Mouse (Mus musculus) cerebral cortex, adult 2 months (tissue): ENCODE measurements around the gene Abca16.

ENCODE experiments used
- WGBS: fragments of 180-500 bp; shearing (Covaris S2); methylation state at CpG from one replicate; pipeline ENCODE4 v1.1.7; 2018; 5-methylcytosine and 5-hydroxymethylcytosine counted together

Abca16 gene

DNA sequence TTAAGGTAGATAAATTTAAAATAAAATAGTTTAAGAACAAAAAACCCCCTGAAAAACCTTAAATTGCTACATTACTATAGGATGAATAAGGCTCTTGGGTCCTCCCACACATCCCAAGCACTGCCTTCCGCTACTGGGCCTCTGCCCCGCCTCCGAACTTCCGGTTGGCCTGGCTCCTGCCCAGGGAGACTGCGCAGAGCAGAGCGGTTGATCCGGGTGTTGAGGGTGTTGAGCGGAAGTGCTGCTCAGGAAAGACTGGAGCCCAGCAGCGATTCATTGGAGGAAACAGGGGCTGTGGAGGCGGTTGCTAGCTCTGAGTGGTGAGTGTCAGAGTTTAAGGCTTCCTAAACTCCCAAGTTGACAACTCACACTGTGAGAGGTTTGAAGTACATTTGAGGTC is at the start of gene Abca16:
Gene Abca16 (plus strand): TSS at position 201 of the 400 bp plus-strand sequence.
- 75% methylated on average over 10 of the region's 10 CpGs for WGBS

DNA sequence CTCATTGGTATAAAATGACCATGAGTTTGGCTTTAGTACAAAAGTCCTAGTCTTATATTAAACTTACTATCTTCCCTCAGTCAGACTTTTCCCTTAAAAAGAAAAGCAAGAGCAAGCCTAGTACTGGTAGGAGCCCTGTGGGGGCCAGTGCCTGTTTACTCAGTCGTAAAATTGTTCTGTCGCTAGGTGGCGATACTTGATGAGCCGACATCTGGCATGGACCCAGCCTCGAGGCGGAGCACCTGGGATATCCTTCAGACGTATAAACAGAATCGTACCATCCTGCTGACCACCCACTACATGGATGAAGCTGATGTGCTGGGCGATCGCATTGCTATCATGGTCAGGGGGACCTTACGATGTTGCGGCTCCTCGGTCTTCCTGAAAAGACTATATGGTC is 48.3 kb upstream of the Abca16 start:
- WGBS: 44% methylated on average over 13 of the region's 13 CpGs

DNA sequence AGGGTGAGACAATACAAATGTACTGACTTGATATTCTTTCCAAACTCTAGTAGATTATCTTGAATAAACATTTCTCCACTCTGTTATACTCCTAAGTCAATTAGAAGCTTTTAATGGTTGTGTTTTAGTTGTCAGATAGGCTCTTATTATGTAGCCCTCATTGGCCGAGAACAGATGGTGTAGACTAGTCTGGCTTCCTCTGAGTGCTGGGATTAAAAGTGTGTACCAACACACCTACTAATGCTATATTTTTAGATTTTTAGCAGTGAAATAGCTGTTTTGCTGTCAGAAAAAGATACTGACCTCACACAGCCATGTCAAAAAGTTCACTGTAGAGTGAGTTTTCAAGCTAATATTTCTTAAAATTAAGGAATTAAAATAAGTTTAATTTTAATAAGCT is 2.9 kb downstream of the Abca16 start:
- 80% methylated on average over 1 of the region's 1 CpGs for WGBS

DNA sequence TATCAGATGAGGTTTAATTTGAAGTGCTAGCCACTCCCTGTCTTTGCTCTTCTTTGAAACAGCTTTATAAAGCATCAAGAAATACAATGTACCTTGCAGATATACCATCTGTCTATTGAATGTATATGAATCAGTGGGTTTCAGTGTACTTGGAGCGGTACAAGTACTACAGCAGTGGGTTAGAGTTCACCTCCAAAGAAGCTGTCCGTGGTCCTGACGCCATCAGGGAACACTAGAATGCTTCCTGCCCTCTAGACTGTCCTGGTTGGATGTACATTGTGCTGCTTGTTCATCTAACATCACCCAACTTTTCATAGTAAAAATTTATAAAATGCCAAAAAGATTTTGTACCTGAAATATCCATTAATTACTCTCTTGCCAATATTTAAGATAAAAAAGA is 17.2 kb downstream of the Abca16 start:
- WGBS: 57% methylated on average over 3 of the region's 3 CpGs

DNA sequence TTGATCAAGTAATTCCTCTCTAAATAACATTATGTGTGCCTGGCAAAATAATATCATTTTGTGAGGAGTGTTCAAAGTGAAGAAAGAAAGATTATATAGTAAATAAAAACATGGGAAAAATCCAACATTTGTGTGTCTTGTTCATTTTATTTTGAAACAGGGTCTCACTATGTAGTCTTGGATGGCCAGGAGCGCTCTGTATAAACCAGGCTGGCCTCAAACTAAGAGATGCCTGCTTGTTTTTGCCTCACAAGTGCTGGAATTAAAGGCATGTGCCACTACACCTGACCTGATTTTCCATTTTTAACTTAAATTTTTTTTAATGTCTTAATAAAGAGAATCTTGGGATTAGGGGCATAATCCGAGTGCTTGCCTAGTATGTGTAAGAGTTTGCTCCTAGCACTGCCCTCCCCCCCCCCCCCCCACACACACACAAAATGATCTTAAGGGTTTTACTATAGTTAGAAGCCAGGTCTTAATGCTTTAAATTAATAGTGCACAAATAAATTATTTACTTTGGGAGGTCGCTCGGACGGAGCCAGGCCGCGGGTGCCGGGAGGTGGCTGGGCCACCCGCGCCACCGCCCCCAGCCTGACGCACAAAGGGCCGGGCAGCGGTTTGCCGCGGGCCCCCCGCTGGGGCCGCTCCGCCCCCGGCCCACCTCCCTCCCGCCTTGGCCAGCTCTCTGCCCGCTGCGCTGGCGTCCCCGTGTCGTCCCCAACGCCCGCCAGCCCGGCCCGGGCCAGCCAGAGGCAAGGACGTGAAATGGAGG is 94.6 kb downstream of the Abca16 start:
- 24% methylated on average over 31 of the region's 31 CpGs for WGBS

DNA sequence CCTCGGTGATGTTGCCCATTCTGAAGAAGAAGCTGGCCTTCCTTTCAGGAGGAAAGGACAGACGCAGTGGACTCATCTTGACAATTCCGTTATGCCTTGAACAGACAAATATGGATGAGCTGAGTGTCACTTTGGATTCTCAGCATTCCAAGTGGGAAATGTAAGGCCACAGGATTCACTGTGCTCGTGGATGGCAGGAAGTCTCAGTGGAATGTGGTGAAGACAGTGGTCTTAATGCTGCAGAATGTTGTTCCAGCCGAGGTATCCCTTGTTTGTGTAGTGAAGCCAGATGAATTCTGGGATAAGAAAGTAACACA is 95.2 kb downstream of the Abca16 start:
- 29% methylated on average over 5 of the region's 5 CpGs for WGBS

DNA sequence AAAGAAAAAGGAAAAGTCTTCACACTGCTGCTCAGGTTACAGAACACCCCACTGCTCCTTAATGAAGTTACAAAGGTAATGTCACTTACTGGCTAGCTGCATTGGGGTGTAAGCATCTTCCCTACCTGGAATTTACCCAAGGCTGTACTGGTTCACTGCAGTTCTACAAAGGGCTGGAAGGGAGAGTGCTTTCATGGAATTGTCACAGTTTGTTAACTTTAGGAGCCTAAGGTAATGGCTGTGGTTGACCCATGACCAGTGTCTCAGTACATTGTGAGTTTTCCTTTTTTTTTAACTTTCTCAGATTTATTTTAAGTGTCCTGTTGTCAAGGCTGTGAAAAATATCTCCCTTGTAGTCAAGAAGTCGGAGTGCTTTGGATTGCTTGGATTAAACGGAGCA is 125.4 kb downstream of the Abca16 start:
- WGBS: 75% methylated on average over 2 of the region's 2 CpGs

DNA sequence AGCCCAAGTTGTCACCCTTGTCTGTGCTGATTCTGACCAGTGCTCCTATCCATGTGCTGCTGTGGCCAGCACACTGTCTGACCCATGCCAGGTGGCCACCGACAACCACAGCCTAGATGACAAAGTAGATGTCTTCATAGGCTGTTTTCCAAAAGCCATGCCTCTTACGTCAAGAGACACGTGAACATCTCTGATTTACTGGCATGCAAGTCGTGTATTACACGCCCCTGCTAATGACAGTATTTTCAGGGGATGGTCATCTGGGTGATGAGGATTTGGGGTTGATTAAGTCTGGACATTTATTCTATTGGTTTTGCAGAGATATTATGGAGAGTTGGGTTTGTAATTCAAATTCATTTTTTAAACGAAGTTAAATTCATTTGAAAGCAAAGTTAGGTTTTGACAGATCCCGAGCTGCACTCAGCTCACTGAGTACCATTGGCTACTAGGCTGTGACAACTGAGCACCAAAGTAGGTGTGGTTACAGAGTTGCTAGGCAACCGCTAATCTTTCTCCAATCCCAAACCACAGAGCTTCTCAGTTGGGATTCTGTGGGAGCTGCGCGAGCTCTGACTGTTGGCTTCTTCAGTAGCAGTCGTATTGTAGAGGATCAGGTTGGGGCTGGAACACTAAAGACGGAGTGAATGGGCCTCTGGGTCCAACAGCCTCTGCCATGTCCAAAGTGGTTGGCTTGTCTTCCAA is 143.2 kb downstream of the Abca16 start:
- WGBS: 47% methylated on average over 12 of the region's 12 CpGs

DNA sequence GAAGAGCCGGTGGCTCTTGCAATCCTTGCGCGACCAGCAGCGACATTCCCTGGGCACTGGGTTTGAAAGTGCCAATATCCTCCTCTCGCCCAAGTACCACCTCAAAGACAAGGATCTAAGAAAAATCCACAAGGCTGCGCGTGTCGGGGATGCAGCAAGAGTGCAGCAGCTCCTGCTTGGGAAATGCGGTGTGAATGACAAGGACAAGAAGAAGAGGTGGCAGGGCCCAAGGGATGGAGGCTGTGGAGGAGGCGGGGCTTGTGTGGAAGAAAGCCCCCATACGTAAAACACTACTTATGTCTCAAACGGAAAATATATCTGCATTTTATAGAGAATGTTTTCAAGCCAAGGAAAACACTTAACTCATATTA is 143.7 kb downstream of the Abca16 start:
- 42% methylated on average over 12 of the region's 12 CpGs for WGBS

DNA sequence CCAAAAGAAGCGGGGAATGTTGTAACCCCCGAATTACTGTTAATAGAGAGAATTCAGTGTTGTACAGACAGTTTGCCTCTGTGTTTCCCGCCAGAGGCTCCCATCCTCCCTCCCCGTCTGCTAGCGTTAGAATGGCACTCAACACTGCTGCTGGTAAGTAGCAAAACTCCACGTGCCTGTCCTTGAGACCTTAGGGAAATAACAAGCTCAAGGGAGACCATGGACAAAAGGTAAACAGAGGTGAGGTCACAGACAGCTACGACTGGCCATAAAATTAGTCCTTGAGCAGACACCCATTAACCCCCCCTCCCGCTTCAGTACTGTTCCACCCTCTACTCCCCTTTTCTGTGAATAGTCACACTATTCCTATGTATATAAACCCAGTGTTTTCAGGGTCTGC is 157.9 kb downstream of the Abca16 start:
- WGBS: 65% methylated on average over 8 of the region's 8 CpGs

DNA sequence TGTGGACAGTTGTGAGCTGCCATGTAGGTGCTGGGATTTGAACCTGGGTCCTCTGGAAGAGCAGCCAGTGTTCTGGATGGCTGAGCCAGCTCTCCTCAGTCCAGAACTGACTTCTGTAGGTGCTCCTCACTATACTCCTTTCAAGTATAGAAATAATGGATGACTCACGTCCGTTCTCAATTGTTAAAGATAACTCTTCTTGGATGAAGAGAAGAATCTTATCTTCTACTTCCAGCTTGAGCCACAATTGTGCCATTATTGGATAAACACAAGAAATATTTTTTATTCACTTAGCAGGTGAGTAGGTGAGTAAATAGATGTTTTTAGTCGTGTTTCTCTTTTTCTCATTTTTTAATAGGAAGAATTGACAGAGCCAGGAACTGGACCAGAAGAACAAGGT is 167.1 kb downstream of the Abca16 start:
- 78% methylated on average over 3 of the region's 3 CpGs for WGBS
